Mouse (Mus musculus): ENCODE measurements around the gene Vwa8.

- TF ChIP-seq CTCF (IDR thresholded peaks at IDR 0.05; ENCODE audit: borderline replicate concordance, control insufficient read depth, extremely low read depth, insufficient read depth, low read length, poor library complexity) (no peak), POLR2A (IDR thresholded peaks at IDR 0.05; ENCODE audit: control insufficient read depth, extremely low read depth, insufficient read depth, low read length, poor library complexity) (no peak)
These were observed 365.3 kb downstream of the Vwa8 start for GRCm38 (mm10) chr14:79214129-79214528.
